Mouse (Mus musculus) lung, embryonic 14.5 days (tissue): ENCODE results near the gene Mef2c. TPM values are rescaled to one million over a fixed set of nuclear protein-coding genes. Genes with fewer than 3 reads are reported as not detected.

Experiments
- ATAC-seq: fragments of 200-750 bp; cut with Nextera tagmentation; 2 replicates; pipeline ENCODE4 v1.8.0; 2017; ENCODE audit warnings: mild to moderate bottlenecking, moderate TSS enrichment, moderate library complexity; ENCODE audit not compliant: insufficient read depth
- DNase-seq: peaks from one replicate; pipeline ENCODE4 v3.0.0-alpha.2; 2015
- H3K27ac ChIP-seq: fragments of 300-500 bp; sonication (generic); 2 replicates; pipeline ENCODE4 v1.5.1; 2014; ENCODE audit warnings: low read depth, mild to moderate bottlenecking, moderate library complexity
- H3K27me3 ChIP-seq: fragments of 300-500 bp; sonication (generic); 2 replicates; pipeline ENCODE4 v1.6.1; 2014; ENCODE audit warnings: low read length, control low read depth; ENCODE audit not compliant: insufficient read depth
- H3K36me3 ChIP-seq: fragments of 300-500 bp; sonication (generic); 2 replicates; pipeline ENCODE4 v1.6.1; 2014; ENCODE audit warnings: control low read depth; ENCODE audit not compliant: insufficient read depth
- H3K4me1 ChIP-seq: fragments of 300-500 bp; sonication (generic); 2 replicates; pipeline ENCODE4 v1.6.1; 2014; ENCODE audit warnings: antibody characterized with exemption, control low read depth; ENCODE audit not compliant: insufficient read depth
- H3K4me2 ChIP-seq: fragments of 300-500 bp; sonication (generic); 2 replicates; pipeline ENCODE4 v1.6.1; 2014; ENCODE audit warnings: mild to moderate bottlenecking
- H3K4me3 ChIP-seq: fragments of 300-500 bp; sonication (generic); 2 replicates; pipeline ENCODE4 v1.5.1; 2014; ENCODE audit warnings: low read depth, low read length
- H3K9ac ChIP-seq: fragments of 300-500 bp; sonication (generic); 2 replicates; pipeline ENCODE4 v1.6.1; 2014
- H3K9me3 ChIP-seq: fragments of 300-500 bp; sonication (generic); 2 replicates; pipeline ENCODE4 v1.6.1; 2016; ENCODE audit warnings: low read depth, low read length, control low read depth
- CTCF ChIP-seq: IDR thresholded peaks from 2 replicates; pipeline ENCODE4 v1.5.1; 2016; ENCODE audit warnings: antibody characterized with exemption, low read depth
- WGBS: fragments of 180-500 bp; shearing (Covaris S2); extraction: QIAGEN DNeasy Blood & Tissue Kit; methylation state at CpG from one replicate; pipeline ENCODE4 v1.1.7; 2014; 5-methylcytosine and 5-hydroxymethylcytosine counted together
- polyA plus RNA-seq: library from polyadenylated mRNA; unstranded; fragments of >200 nt; fragmentation: Nextera tagmentation; extraction: Ambion mirVana; gene quantifications from 2 replicates; pipeline ENCODE4 v1.2.1, GENCODE M21; 2014

Gene Mef2c
- polyA plus RNA-seq, 1 experiment from 2014 or later, result 55.9 TPM

GRCm38 (mm10) chr13:83610124-83610523, 106.3 kb downstream of the Mef2c start:
- H3K27ac ChIP-seq, result no peak overlapping the region
- ATAC-seq (no peak), DNase-seq (no peak)
- no peaks in the 10 kb centered on the region for H3K36me3 ChIP-seq
- H3K9ac ChIP-seq, result no peak overlapping the region
- 80% methylated on average over 8 of the region's 8 CpGs for WGBS
- no peak for TF ChIP-seq CTCF
- H3K27me3 ChIP-seq, result no peaks in the 10 kb centered on the region
- no peaks in the 10 kb centered on the region for H3K9me3 ChIP-seq
- no peak overlapping the region for H3K4me2 ChIP-seq
- 0 out of 2 replicates have a peak, but pooled peaks cover 4% of the 10 kb centered on the region for H3K4me1 ChIP-seq
- H3K4me3 ChIP-seq, result no peak overlapping the region

GRCm38 (mm10) chr13:83612195-83612594, 108.4 kb downstream of the Mef2c start:
- Histone ChIP-seq H3K9ac (no peak overlapping the region), H3K9me3 (no peaks in the 10 kb centered on the region), H3K4me2 (no peak overlapping the region), H3K36me3 (no peaks in the 10 kb centered on the region), H3K4me3 (no peak overlapping the region), H3K27me3 (no peaks in the 10 kb centered on the region), H3K4me1 (0 out of 2 replicates have a peak, but pooled peaks cover 4% of the 10 kb centered on the region), H3K27ac (no peak overlapping the region)
- DNase-seq (no peak), ATAC-seq (no peak)
- WGBS, result 69% methylated on average over 1 of the region's 1 CpGs
- no peak for TF ChIP-seq CTCF

DNA sequence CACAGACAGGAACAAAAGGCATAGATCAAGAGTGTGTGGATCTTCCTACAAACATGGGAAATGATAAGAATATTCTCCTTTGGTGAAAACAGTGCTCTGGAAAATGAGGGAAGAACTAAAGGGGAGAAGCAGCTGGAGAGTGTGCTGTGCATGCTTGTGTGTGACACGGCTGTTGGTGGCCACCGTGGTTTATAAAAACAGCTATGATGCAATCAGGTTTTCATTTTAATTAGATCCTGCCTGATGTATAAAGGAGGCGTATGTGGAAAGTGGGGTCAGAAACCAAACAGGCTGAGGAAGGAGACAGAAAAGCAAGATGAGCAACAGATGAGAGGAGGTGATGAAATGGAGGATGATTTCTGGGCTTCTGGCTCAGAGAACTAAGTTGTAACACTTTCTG, 112.0 kb downstream of the Mef2c start:
- Histone ChIP-seq H3K4me2 (no peak overlapping the region), H3K27me3 (no peaks in the 10 kb centered on the region), H3K9me3 (no peaks in the 10 kb centered on the region), H3K9ac (no peak overlapping the region), H3K4me1 (no peaks in the 10 kb centered on the region), H3K4me3 (no peak overlapping the region), H3K36me3 (no peaks in the 10 kb centered on the region), H3K27ac (no peak overlapping the region)
- ATAC-seq (no peak), DNase-seq (no peak)
- WGBS, result 57% methylated on average over 3 of the region's 3 CpGs
- TF ChIP-seq CTCF, result no peak

- no peak for TF ChIP-seq CTCF
- 82% methylated on average over 4 of the region's 4 CpGs for WGBS
- H3K27ac ChIP-seq, result no peak overlapping the region
- no peak overlapping the region for H3K4me2 ChIP-seq
- H3K9me3 ChIP-seq, result no peaks in the 10 kb centered on the region
- H3K36me3 ChIP-seq, result 0 out of 2 replicates have a peak, but pooled peaks cover 6% of the 10 kb centered on the region
- no peak overlapping the region for H3K4me3 ChIP-seq
- no peak overlapping the region for H3K9ac ChIP-seq
- no peak for DNase-seq
- H3K4me1 ChIP-seq, result no peaks in the 10 kb centered on the region
- no peak for ATAC-seq
- no peaks in the 10 kb centered on the region for H3K27me3 ChIP-seq
Measured at GRCm38 (mm10) chr13:83624651-83625050, 120.8 kb downstream of the Mef2c start.

DNA sequence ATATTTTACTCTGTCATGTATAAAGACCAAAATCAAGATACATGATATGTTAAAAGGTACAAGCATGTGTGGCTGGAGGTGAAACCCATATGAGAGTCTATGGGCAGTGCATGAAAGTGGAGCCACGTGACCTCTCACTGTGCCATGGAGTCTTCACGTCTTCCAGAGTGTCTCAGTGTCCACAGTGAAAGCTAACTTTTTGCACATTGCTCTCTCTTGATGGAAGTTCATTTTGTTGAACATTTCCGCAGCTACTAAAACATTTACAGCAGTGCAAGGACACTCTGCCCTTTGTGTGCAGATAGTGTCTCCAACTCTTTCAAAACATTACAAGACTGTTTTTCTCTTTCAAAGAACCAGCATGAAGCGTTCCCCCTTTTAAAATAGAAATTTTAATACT, 123.6 kb downstream of the Mef2c start:
- DNase-seq, result no peak
- H3K27me3 ChIP-seq, result no peaks in the 10 kb centered on the region
- H3K9me3 ChIP-seq, result no peaks in the 10 kb centered on the region
- no peak overlapping the region for H3K4me2 ChIP-seq
- H3K9ac ChIP-seq, result no peak overlapping the region
- 82% methylated on average over 4 of the region's 4 CpGs for WGBS
- no peaks in the 10 kb centered on the region for H3K4me1 ChIP-seq
- 0 out of 2 replicates have a peak, but pooled peaks cover 6% of the 10 kb centered on the region for H3K36me3 ChIP-seq
- no peak for TF ChIP-seq CTCF
- H3K27ac ChIP-seq, result no peak overlapping the region
- ATAC-seq, result no peak
- H3K4me3 ChIP-seq, result no peak overlapping the region

DNA sequence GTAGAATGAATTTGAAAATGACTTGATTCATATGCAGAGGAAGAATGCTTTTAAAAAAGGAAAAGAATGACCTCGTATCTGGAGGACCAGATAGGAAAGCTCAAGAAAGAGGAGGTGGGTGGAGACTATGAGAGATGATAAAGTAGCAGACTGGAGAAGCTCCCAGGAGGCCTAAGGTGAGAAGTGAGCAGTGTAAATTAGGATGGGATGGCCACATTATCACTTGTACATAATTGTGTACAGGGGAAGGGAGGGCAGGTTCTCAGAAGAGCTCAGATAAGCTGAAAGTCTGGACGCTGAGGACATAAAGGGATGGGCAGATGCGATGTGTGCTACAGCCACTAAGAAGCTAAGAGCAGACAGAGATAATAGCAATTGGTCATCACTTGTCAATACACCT, 124.3 kb downstream of the Mef2c start:
- no peak overlapping the region for H3K4me3 ChIP-seq
- H3K4me1 ChIP-seq, result no peaks in the 10 kb centered on the region
- no peak overlapping the region for H3K4me2 ChIP-seq
- 0 out of 2 replicates have a peak, but pooled peaks cover 6% of the 10 kb centered on the region for H3K36me3 ChIP-seq
- no peak overlapping the region for H3K9ac ChIP-seq
- WGBS, result 63% methylated on average over 3 of the region's 3 CpGs
- H3K27me3 ChIP-seq, result no peaks in the 10 kb centered on the region
- ATAC-seq, result no peak
- DNase-seq, result no peak
- no peaks in the 10 kb centered on the region for H3K9me3 ChIP-seq
- H3K27ac ChIP-seq, result no peak overlapping the region
- no peak for TF ChIP-seq CTCF

DNA sequence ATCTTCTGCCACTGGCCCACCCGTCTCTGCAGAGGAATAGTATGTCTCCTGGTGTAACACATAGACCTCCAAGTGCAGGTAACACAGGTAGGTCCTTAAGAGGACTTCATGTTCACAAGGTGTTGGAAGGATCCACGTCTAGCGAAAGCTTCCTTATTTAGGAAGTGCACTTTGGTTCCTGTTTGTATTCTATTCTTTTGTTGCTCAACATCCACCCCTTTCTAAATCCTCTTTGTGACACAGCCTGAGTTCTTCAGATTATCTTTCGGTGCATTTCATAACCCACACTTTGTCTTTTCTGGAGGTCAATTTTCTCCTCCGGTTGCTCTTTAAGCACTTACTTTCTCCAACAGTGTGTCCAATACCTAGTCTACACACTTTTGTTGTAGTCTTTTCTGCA, 129.3 kb downstream of the Mef2c start:
- Histone ChIP-seq H3K4me1 (no peaks in the 10 kb centered on the region), H3K4me3 (no peak overlapping the region), H3K4me2 (no peak overlapping the region), H3K27me3 (no peaks in the 10 kb centered on the region), H3K36me3 (no peaks in the 10 kb centered on the region), H3K9me3 (no peaks in the 10 kb centered on the region), H3K27ac (no peak overlapping the region), H3K9ac (no peak overlapping the region)
- WGBS, result 91% methylated on average over 5 of the region's 5 CpGs
- no peak for TF ChIP-seq CTCF
- no peak for ATAC-seq
- no peak for DNase-seq

GRCm38 (mm10) chr13:83635218-83635617, 131.4 kb downstream of the Mef2c start:
- Histone ChIP-seq H3K27ac (no peak overlapping the region), H3K4me1 (no peaks in the 10 kb centered on the region), H3K4me3 (no peak overlapping the region), H3K36me3 (no peaks in the 10 kb centered on the region), H3K27me3 (no peaks in the 10 kb centered on the region), H3K9me3 (no peaks in the 10 kb centered on the region), H3K4me2 (no peak overlapping the region), H3K9ac (no peak overlapping the region)
- no peak for TF ChIP-seq CTCF
- DNase-seq (no peak), ATAC-seq (no peak)
- 54% methylated on average over 7 of the region's 7 CpGs for WGBS
